Mouse (Mus musculus) stomach, embryonic 16.5 days (tissue): Measurements from ENCODE around the gene D930007J09Rik. TPM values are rescaled to one million over a fixed set of nuclear protein-coding genes. Genes with fewer than 3 reads are reported as not detected.

ENCODE experiments used
- ATAC-seq: fragments of 200-750 bp; cut with Nextera tagmentation; 2 replicates; pipeline ENCODE4 v1.8.0; 2017; ENCODE audit warnings: moderate number of reproducible peaks, moderate TSS enrichment; ENCODE audit not compliant: insufficient read depth, low FRiP score
- H3K27ac ChIP-seq: fragments of 300-500 bp; sonication (generic); 2 replicates; pipeline ENCODE4 v1.5.1; 2014; ENCODE audit warnings: low read length
- H3K27me3 ChIP-seq: fragments of 300-500 bp; sonication (generic); 2 replicates; pipeline ENCODE4 v1.6.1; 2014; ENCODE audit warnings: low read length, control low read depth, mixed read lengths; ENCODE audit not compliant: control insufficient read depth, insufficient read depth
- H3K36me3 ChIP-seq: fragments of 300-500 bp; sonication (generic); 2 replicates; pipeline ENCODE4 v1.6.1; 2014; ENCODE audit warnings: low read length; ENCODE audit not compliant: control insufficient read depth, insufficient read depth
- H3K4me1 ChIP-seq: fragments of 300-500 bp; sonication (generic); 2 replicates; pipeline ENCODE4 v1.6.1; 2014; ENCODE audit warnings: low read length, control low read depth, mixed read lengths; ENCODE audit not compliant: control insufficient read depth, insufficient read depth
- H3K4me2 ChIP-seq: fragments of 300-500 bp; sonication (generic); 2 replicates; pipeline ENCODE4 v1.6.1; 2014; ENCODE audit warnings: low read depth, low read length, mixed read lengths
- H3K4me3 ChIP-seq: fragments of 300-500 bp; sonication (generic); replicated peaks from 2 replicates; pipeline ENCODE4 v1.5.1; 2014; ENCODE audit warnings: mild to moderate bottlenecking, low read length
- H3K9ac ChIP-seq: fragments of 300-500 bp; sonication (generic); 2 replicates; pipeline ENCODE4 v1.6.1; 2014; ENCODE audit warnings: low read length
- H3K9me3 ChIP-seq: fragments of 300-500 bp; sonication (generic); replicated peaks from 2 replicates; pipeline ENCODE4 v1.6.1; 2016; ENCODE audit warnings: low read length, control low read depth; ENCODE audit not compliant: control insufficient read depth
- WGBS: fragments of 180-500 bp; shearing (Covaris S2); extraction: QIAGEN DNeasy Blood & Tissue Kit; methylation state at CpG from one replicate; pipeline ENCODE4 v1.1.7; 2014; 5-methylcytosine and 5-hydroxymethylcytosine counted together
- polyA plus RNA-seq: library from polyadenylated mRNA; unstranded; fragments of >200 nt; fragmentation: Nextera tagmentation; extraction: Ambion mirVana; gene quantifications from 2 replicates; pipeline ENCODE4 v1.2.1, GENCODE M21; 2015

The D930007J09Rik gene
- polyA plus RNA-seq, 1 experiment from 2014 or later: not detected

- ATAC-seq: no peak
- H3K36me3 ChIP-seq: no peaks in the 10 kb centered on the region
- 72% methylated on average over 3 of the region's 3 CpGs for WGBS
Measured at GRCm38 (mm10) chr13:32778861-32779260, 23.8 kb downstream of the D930007J09Rik start.

DNA sequence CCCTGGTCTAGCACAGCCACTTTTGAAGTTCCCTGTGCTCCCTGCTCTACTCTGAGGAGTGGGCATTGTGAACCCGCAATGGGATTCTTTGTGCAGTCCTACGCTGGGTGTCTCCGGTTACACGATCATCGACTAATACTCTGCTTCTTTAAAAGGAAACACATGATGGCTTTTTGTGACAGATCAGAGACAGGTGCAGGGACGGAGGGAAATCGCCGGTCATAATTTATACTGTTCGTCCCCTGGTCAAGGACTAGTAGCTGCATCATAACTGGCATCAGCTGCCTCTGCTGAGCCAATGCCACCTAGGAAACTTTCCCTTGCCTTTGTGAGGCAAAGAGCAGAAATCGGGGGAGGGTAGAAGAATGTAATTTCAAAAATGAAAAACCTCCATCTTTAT, 26.3 kb downstream of the D930007J09Rik start:
- Histone ChIP-seq H3K4me2 (no peak overlapping the region), H3K4me1 (no peaks in the 10 kb centered on the region), H3K4me3 (no peak overlapping the region), H3K9me3 (no peaks in the 10 kb centered on the region), H3K9ac (no peak overlapping the region), H3K27me3 (no peaks in the 10 kb centered on the region), H3K27ac (no peak overlapping the region), H3K36me3 (no peaks in the 10 kb centered on the region)
- no peak for ATAC-seq
- WGBS: 84% methylated on average over 10 of the region's 10 CpGs

More at GRCm38 (mm10) chr13:32778861-32779260, 23.8 kb downstream of the D930007J09Rik start:
- Histone ChIP-seq H3K4me3 (no peak overlapping the region), H3K27me3 (no peaks in the 10 kb centered on the region), H3K4me1 (no peaks in the 10 kb centered on the region), H3K9me3 (no peaks in the 10 kb centered on the region), H3K27ac (no peak overlapping the region), H3K4me2 (no peak overlapping the region), H3K9ac (no peak overlapping the region)

- 76% methylated on average over 9 of the region's 9 CpGs for WGBS
- Histone ChIP-seq H3K27me3 (no peaks in the 10 kb centered on the region), H3K9ac (no peak overlapping the region)
Measured at GRCm38 (mm10) chr13:32775889-32776288, 26.8 kb downstream of the D930007J09Rik start.

DNA sequence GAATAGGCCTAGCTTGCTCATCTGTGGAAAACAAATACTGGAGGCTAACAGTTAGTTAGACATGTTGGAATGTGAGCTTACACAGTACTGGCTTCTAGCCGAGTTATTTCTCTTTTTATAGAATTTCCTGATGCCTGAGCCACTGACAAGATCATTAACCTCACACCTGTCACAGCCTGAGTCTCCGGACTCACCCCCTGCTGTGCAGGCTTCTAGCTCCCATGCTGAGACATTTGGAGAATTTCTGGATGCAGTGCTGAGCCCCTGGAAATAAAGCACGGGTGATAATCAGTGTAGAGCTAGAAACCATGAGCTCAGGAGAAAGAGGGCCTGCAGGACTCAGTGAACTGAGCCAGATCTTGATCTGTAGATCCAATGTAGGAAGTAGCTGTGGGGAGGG, 32.7 kb downstream of the D930007J09Rik start:
- H3K9ac ChIP-seq: no peak overlapping the region

More at GRCm38 (mm10) chr13:32775889-32776288, 26.8 kb downstream of the D930007J09Rik start:
- no peaks in the 10 kb centered on the region for H3K36me3 ChIP-seq
- H3K4me3 ChIP-seq: no peak overlapping the region
- no peak for ATAC-seq
- no peaks in the 10 kb centered on the region for H3K4me1 ChIP-seq
- H3K4me2 ChIP-seq: no peak overlapping the region
- no peaks in the 10 kb centered on the region for H3K9me3 ChIP-seq
- H3K27ac ChIP-seq: no peak overlapping the region

DNA sequence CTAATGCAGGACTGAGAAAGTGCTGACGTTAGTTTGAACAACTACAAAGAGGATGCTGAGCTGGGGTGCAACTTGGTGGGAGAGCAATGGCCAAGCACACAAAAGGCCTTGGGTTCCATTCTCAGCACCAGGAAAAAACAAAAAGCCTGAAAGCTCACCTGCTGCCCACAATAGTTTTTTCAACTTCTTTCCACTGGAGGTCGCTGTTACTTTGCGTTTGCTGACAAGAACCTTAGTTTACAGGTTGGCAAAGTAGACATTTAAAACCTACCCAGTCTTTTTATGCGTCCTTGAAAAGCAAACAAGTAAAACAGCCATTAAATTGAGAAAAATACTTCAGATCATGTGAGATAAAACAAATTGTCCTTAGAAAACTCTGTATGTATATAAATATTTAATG, 34.5 kb downstream of the D930007J09Rik start:
- no peak for ATAC-seq
- no peaks in the 10 kb centered on the region for H3K27me3 ChIP-seq
- 15% methylated on average over 4 of the region's 4 CpGs for WGBS

More for the DNA sequence above, 32.7 kb downstream of the D930007J09Rik start:
- Histone ChIP-seq H3K36me3 (no peaks in the 10 kb centered on the region), H3K4me3 (no peak overlapping the region), H3K4me2 (no peak overlapping the region), H3K9me3 (no peaks in the 10 kb centered on the region), H3K4me1 (no peaks in the 10 kb centered on the region), H3K27ac (no peak overlapping the region), H3K27me3 (no peaks in the 10 kb centered on the region)
- 21% methylated on average over 3 of the region's 3 CpGs for WGBS
- no peak for ATAC-seq

GRCm38 (mm10) chr13:32764448-32764847, 38.2 kb downstream of the D930007J09Rik start:
- no peaks in the 10 kb centered on the region for H3K36me3 ChIP-seq
- no peak overlapping the region for H3K9ac ChIP-seq
- no peak for ATAC-seq
- no peak overlapping the region for H3K4me3 ChIP-seq
- H3K4me2 ChIP-seq: no peak overlapping the region
- no peaks in the 10 kb centered on the region for H3K9me3 ChIP-seq
- 32% methylated on average over 7 of the region's 7 CpGs for WGBS
- no peaks in the 10 kb centered on the region for H3K27me3 ChIP-seq
- no peak overlapping the region for H3K27ac ChIP-seq
- no peaks in the 10 kb centered on the region for H3K4me1 ChIP-seq

More for the DNA sequence above, 34.5 kb downstream of the D930007J09Rik start:
- no peaks in the 10 kb centered on the region for H3K9me3 ChIP-seq
- H3K27ac ChIP-seq: no peak overlapping the region
- H3K4me2 ChIP-seq: no peak overlapping the region
- H3K36me3 ChIP-seq: no peaks in the 10 kb centered on the region
- H3K4me3 ChIP-seq: no peak overlapping the region
- H3K9ac ChIP-seq: no peak overlapping the region
- no peaks in the 10 kb centered on the region for H3K4me1 ChIP-seq

DNA sequence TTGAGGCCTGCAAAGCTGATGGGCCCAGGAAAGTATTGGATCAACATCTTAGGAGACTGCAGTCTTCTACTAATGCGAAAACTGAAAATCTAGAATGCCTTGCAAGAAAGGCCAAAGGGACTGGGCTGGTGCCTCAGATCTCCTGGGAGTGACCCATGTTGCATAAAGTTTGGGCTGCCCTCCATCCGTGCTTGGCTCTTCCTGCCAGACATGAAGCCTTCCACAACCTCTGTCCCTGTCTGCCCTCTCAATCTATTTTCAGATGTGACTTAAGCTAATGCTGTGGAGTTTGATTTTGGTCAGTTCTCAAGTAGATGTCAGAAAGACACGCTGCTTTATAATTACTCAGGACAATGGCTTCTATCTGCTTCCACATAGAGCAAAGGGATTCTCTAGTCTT, 39.5 kb downstream of the D930007J09Rik start:
- Histone ChIP-seq H3K36me3 (no peaks in the 10 kb centered on the region), H3K4me3 (no peak overlapping the region), H3K27me3 (no peaks in the 10 kb centered on the region), H3K9me3 (no peaks in the 10 kb centered on the region), H3K4me2 (no peak overlapping the region), H3K27ac (no peak overlapping the region), H3K4me1 (no peaks in the 10 kb centered on the region), H3K9ac (no peak overlapping the region)
- ATAC-seq: no peak
- 83% methylated on average over 3 of the region's 3 CpGs for WGBS

- Histone ChIP-seq H3K4me1 (no peaks in the 10 kb centered on the region), H3K9me3 (no peaks in the 10 kb centered on the region), H3K36me3 (no peaks in the 10 kb centered on the region), H3K27me3 (no peaks in the 10 kb centered on the region), H3K27ac (no peak overlapping the region), H3K4me2 (no peak overlapping the region), H3K4me3 (no peak overlapping the region), H3K9ac (no peak overlapping the region)
- no peak for ATAC-seq
- WGBS: 71% methylated on average over 2 of the region's 2 CpGs
Measured at GRCm38 (mm10) chr13:32760795-32761194, 41.9 kb downstream of the D930007J09Rik start.

DNA sequence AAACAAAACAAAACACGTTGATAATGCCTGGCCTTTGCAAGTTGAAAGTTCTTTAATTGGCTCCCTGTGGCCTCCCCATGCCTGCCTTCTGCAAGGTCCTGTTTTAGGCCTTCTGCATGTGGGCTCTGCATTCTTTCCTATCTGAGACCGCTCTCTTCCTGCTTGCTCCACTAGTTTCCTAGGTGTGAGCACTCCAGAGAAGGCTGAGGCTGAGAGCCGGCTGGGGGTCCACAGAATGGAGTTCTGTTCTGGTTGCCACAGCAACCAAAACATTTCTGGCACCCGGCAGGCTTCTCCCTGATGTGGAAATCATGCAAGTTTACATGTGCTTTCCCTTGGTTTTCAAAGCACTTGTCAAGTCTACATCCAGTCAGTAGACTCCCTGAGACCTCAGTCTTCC, 43.6 kb downstream of the D930007J09Rik start:
- no peak overlapping the region for H3K27ac ChIP-seq
- 22% methylated on average over 4 of the region's 4 CpGs for WGBS

More for the DNA sequence above, 43.6 kb downstream of the D930007J09Rik start:
- Histone ChIP-seq H3K4me3 (no peak overlapping the region), H3K9ac (no peak overlapping the region), H3K36me3 (no peaks in the 10 kb centered on the region), H3K9me3 (no peaks in the 10 kb centered on the region), H3K27me3 (no peaks in the 10 kb centered on the region), H3K4me1 (no peaks in the 10 kb centered on the region), H3K4me2 (no peak overlapping the region)
- no peak for ATAC-seq
